Mouse (Mus musculus) stomach, embryonic 14.5 days (tissue): Measurements from ENCODE around the gene Gm6685. TPM values are rescaled to one million over a fixed set of nuclear protein-coding genes. Genes with fewer than 3 reads are reported as not detected.

ENCODE experiments used
- ATAC-seq: fragments of 200-750 bp; cut with Nextera tagmentation; 2 replicates; pipeline ENCODE4 v1.8.0; 2017; ENCODE audit warnings: low read depth, moderate TSS enrichment; ENCODE audit not compliant: insufficient number of reproducible peaks, insufficient read depth, low FRiP score
- H3K27ac ChIP-seq: fragments of 300-500 bp; sonication (generic); 2 replicates; pipeline ENCODE4 v1.5.1; 2014; ENCODE audit warnings: mild to moderate bottlenecking, low read length, moderate library complexity, mixed read lengths
- H3K27me3 ChIP-seq: fragments of 300-500 bp; sonication (generic); 2 replicates; pipeline ENCODE4 v1.6.1; 2014; ENCODE audit warnings: low read length, control low read depth, mixed read lengths; ENCODE audit not compliant: control insufficient read depth, insufficient read depth
- H3K36me3 ChIP-seq: fragments of 300-500 bp; sonication (generic); 2 replicates; pipeline ENCODE4 v1.6.1; 2014; ENCODE audit warnings: mild to moderate bottlenecking, control low read depth, low read length, moderate library complexity, mixed read lengths; ENCODE audit not compliant: control insufficient read depth, insufficient read depth
- H3K4me1 ChIP-seq: fragments of 300-500 bp; sonication (generic); 2 replicates; pipeline ENCODE4 v1.6.1; 2014; ENCODE audit warnings: low read length, control low read depth, mixed read lengths; ENCODE audit not compliant: control insufficient read depth, insufficient read depth
- H3K4me2 ChIP-seq: fragments of 300-500 bp; sonication (generic); replicated peaks from 2 replicates; pipeline ENCODE4 v1.6.1; 2014; ENCODE audit warnings: low read depth, low read length, control low read depth
- H3K4me3 ChIP-seq: fragments of 300-500 bp; sonication (generic); 2 replicates; pipeline ENCODE4 v1.5.1; 2014; ENCODE audit warnings: low read depth, low read length, control low read depth
- H3K9ac ChIP-seq: fragments of 300-500 bp; sonication (generic); replicated peaks from 2 replicates; pipeline ENCODE4 v1.6.1; 2014; ENCODE audit warnings: low read depth, mild to moderate bottlenecking, control low read depth, low read length, moderate library complexity, mixed read lengths
- H3K9me3 ChIP-seq: fragments of 300-500 bp; sonication (generic); 2 replicates; pipeline ENCODE4 v1.6.1; 2016; ENCODE audit warnings: low read depth, low read length, control low read depth; ENCODE audit not compliant: control insufficient read depth
- WGBS: fragments of 180-500 bp; shearing (Covaris S2); extraction: QIAGEN DNeasy Blood & Tissue Kit; methylation state at CpG from one replicate; pipeline ENCODE4 v1.1.7; 2014; 5-methylcytosine and 5-hydroxymethylcytosine counted together
- polyA plus RNA-seq: library from polyadenylated mRNA; unstranded; fragments of >200 nt; fragmentation: Nextera tagmentation; extraction: Ambion mirVana; gene quantifications from 2 replicates; pipeline ENCODE4 v1.2.1, GENCODE M21; 2014

Gene Gm6685
- polyA plus RNA-seq, 1 experiment from 2014 or later: 0.78 TPM

GRCm38 (mm10) chr11:28327878-28328277 is 11.8 kb downstream of the Gm6685 start:
- Histone ChIP-seq H3K27ac (no peak overlapping the region), H3K4me2 (no peak overlapping the region), H3K9ac (no peak overlapping the region), H3K9me3 (no peaks in the 10 kb centered on the region), H3K27me3 (no peaks in the 10 kb centered on the region), H3K36me3 (no peaks in the 10 kb centered on the region), H3K4me1 (no peaks in the 10 kb centered on the region), H3K4me3 (no peak overlapping the region)
- WGBS: 86% methylated on average over 1 of the region's 1 CpGs
- no peak for ATAC-seq

DNA sequence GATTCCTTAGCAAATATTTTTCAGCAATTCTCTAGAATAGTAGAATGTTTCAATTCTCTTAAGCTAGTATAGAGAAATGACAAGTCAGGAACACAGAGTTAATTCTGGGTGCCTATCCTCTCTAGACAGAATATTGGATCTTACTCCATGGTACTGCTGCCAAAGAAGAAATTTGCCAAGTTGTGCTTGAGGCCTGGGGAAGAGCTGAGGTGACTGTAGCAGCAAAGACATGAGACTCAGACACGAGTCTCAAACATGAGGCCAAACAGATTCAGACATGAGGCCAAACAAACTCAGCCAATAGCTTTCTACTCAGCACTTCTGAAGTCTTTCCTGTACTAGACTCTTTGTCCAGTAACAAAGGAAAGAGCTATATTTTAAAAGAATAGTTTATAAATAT is 26.3 kb downstream of the Gm6685 start:
- no peak for ATAC-seq
- H3K4me3 ChIP-seq: no peak overlapping the region
- H3K36me3 ChIP-seq: no peaks in the 10 kb centered on the region
- no peaks in the 10 kb centered on the region for H3K9me3 ChIP-seq
- H3K27me3 ChIP-seq: no peaks in the 10 kb centered on the region
- no peak overlapping the region for H3K27ac ChIP-seq
- no peak overlapping the region for H3K4me2 ChIP-seq
- H3K4me1 ChIP-seq: no peaks in the 10 kb centered on the region
- WGBS: 50% methylated on average over 1 of the region's 1 CpGs
- no peak overlapping the region for H3K9ac ChIP-seq

- 95% methylated on average over 1 of the region's 1 CpGs for WGBS
- Histone ChIP-seq H3K4me3 (no peak overlapping the region), H3K27me3 (no peaks in the 10 kb centered on the region), H3K27ac (no peak overlapping the region), H3K4me2 (no peak overlapping the region), H3K9ac (no peak overlapping the region), H3K4me1 (no peaks in the 10 kb centered on the region), H3K36me3 (no peaks in the 10 kb centered on the region), H3K9me3 (no peaks in the 10 kb centered on the region)
- ATAC-seq: no peak
Observed at GRCm38 (mm10) chr11:28307723-28308122, 31.9 kb downstream of the Gm6685 start.

GRCm38 (mm10) chr11:28290440-28290839 is 49.2 kb downstream of the Gm6685 start:
- 79% methylated on average over 1 of the region's 1 CpGs for WGBS
- Histone ChIP-seq H3K27ac (no peak overlapping the region), H3K4me2 (no peak overlapping the region), H3K27me3 (no peaks in the 10 kb centered on the region), H3K9me3 (no peaks in the 10 kb centered on the region), H3K4me3 (no peak overlapping the region), H3K4me1 (no peaks in the 10 kb centered on the region), H3K36me3 (no peaks in the 10 kb centered on the region), H3K9ac (no peak overlapping the region)
- ATAC-seq: no peak

Other genes with a start within 250 kb of the Gm6685 start
- gene Ccdc85a, start 244.5 kb upstream of the Gm6685 start, polyA plus RNA-seq: 1.4 and 1.5 TPM in 2 replicates